Mouse (Mus musculus) activated CD4-positive, CD25-positive, alpha-beta regulatory T cell, adult 4 months (primary cell): ENCODE measurements around the gene Plekhn1. TPM values are rescaled to one million over a fixed set of nuclear protein-coding genes. Genes with fewer than 3 reads are reported as not detected.

Experiments used
- ATAC-seq: one replicate; pipeline ENCODE4 v1.8.0; 2017
- polyA plus RNA-seq, 2 experiments: library from polyadenylated mRNA; unstranded; fragments of 100-300 nt; shearing (Covaris generic); gene quantifications; one replicate each; pipeline ENCODE4 v1.2.1; 2017

Plekhn1 gene
- polyA plus RNA-seq, 2 experiments from 2014 or later = 5.8 to 6.1 TPM

GRCm38 (mm10) chr4:156184291-156184954 lies 50.2 kb downstream of the Plekhn1 start:
- no peak for ATAC-seq

GRCm38 (mm10) chr4:156183747-156184146 lies 50.9 kb downstream of the Plekhn1 start:
- no peak for ATAC-seq

GRCm38 (mm10) chr4:156177630-156178029 lies 57.0 kb downstream of the Plekhn1 start:
- no peak for ATAC-seq

GRCm38 (mm10) chr4:156171828-156172227 lies 62.8 kb downstream of the Plekhn1 start:
- no peak for ATAC-seq

Other genes starting within 250 kb of the Plekhn1 start
- gene B3galt6, start 242.2 kb downstream of the Plekhn1 start, polyA plus RNA-seq = under 1 TPM; 0.90 to 0.95 TPM
- 100 to 1,000 TPM; 464 to 478 TPM for gene Sdf4, start 242.0 kb downstream of the Plekhn1 start, polyA plus RNA-seq
- gene Tnfrsf4, start 221.0 kb downstream of the Plekhn1 start, polyA plus RNA-seq = 100 to 1,000 TPM; 802 to 961 TPM
- 100 to 1,000 TPM; 770 to 845 TPM for gene Tnfrsf18, start 208.7 kb downstream of the Plekhn1 start, polyA plus RNA-seq
- gene Ttll10, start 175.4 kb downstream of the Plekhn1 start, polyA plus RNA-seq = not detected
- 10 to 100 TPM; 14.9 to 19.3 TPM for gene 9430015G10Rik, start 124.9 kb downstream of the Plekhn1 start, polyA plus RNA-seq
- under 1 TPM in 1 of 2 experiments, not detected in 1; 0.20 TPM for gene Rnf223, start 104.3 kb downstream of the Plekhn1 start, polyA plus RNA-seq
- gene Agrn, start 37.4 kb downstream of the Plekhn1 start, polyA plus RNA-seq = 1 to 10 TPM; 2.6 to 2.8 TPM
- 10 to 100 TPM; 29.5 to 84.6 TPM for gene Isg15, start 34.0 kb downstream of the Plekhn1 start, polyA plus RNA-seq
- 1 to 10 TPM; 2.6 to 7.4 TPM for gene AW011738, start 31.6 kb downstream of the Plekhn1 start, polyA plus RNA-seq
- gene Perm1, start 19.0 kb downstream of the Plekhn1 start, polyA plus RNA-seq = 1 to 10 TPM in 1 of 2 experiments, under 1 TPM in 1; 0.30 to 1.3 TPM
- 10 to 100 TPM; 14.5 to 15.9 TPM for gene Noc2l, start 1.2 kb upstream of the Plekhn1 start, polyA plus RNA-seq
- gene Samd11, start 20.8 kb upstream of the Plekhn1 start, polyA plus RNA-seq = 1 to 10 TPM; 2.8 to 2.9 TPM
- gene Vmn2r-ps159, start 96.2 kb upstream of the Plekhn1 start, polyA plus RNA-seq = not detected